Mouse (Mus musculus): Measurements from ENCODE around the gene Rab11a. TPM values are rescaled to one million over a fixed set of nuclear protein-coding genes. Genes with fewer than 3 reads are reported as not detected.
"Not testable (repeated sequence)": the region's sequence is repeated elsewhere in the genome, so short reads cannot be mapped to it uniquely, and the experiment has no call there.

The Rab11a gene
- polyA plus RNA-seq, 1 experiment from 2014 or later: 680 TPM

DNA sequence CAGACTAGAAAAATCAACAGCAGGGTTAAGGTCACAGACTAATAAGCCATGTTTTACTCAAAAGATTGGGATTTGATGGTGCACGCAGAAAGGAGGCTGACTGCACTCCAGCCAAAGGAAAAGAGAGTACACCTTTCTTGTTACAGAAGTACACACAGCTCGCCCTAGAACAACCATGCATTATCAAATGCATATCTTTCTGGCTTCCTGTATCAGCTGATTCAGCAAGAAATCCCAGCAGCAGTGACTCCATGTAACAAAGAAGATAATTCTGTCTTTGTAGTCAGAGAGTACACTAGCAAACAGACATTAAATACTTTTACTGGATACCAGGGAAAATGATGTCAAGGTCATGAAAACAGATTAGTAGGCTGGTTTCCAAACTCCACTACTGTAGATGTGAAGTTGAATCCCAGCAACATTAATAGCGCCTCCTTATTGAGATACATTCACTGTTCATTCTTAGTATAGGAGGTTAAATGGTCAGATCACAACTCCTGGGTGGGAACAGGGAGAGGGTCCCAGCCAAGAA is 6.5 kb downstream of the Rab11a start:
- H3K27ac ChIP-seq (ENCODE audit: low read length): no peak overlapping the region
- H3K4me1 ChIP-seq (ENCODE audit: insufficient read depth, low read length): peaks cover 16% of the 10 kb centered on the region
- ATAC-seq (ENCODE audit: low FRiP score, low TSS enrichment): no peak
- no peak overlapping the region for H3K9ac ChIP-seq (replicated peaks; ENCODE audit: low read length)
- WGBS: 77% methylated on average over 3 of the region's 3 CpGs
- no peak overlapping the region for H3K4me3 ChIP-seq (ENCODE audit: low read length)
- H3K36me3 ChIP-seq (ENCODE audit: insufficient read depth, low read length): 0 out of 2 replicates have a peak, but pooled peaks cover 5% of the 10 kb centered on the region
- H3K9me3 ChIP-seq (ENCODE audit: low read length): no peaks in the 10 kb centered on the region
- no peak overlapping the region for H3K4me2 ChIP-seq (replicated peaks; ENCODE audit: low read depth, low read length)
- no peaks in the 10 kb centered on the region for H3K27me3 ChIP-seq (ENCODE audit: insufficient read depth, low read length)

DNA sequence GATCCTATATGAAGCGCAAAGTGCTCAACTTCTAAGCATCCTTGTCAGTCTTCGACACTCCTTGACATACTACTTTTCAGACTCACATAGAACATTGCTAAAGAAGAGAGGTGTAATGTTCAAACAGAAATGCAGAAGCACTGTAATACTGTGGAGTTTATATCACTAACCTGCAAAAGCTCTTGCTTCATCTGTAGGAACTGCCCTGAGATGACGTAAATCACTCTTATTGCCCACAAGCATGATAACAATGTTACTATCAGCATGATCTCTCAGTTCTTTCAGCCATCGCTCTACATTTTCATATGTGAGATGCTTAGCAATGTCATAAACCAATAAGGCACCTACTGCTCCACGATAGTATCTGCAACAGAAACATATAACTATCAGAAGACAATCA is 11.1 kb downstream of the Rab11a start:
- no peak overlapping the region for H3K27ac ChIP-seq (ENCODE audit: low read length)
- H3K9ac ChIP-seq (replicated peaks; ENCODE audit: low read length): no peak overlapping the region
- H3K4me2 ChIP-seq (replicated peaks; ENCODE audit: low read depth, low read length): no peak overlapping the region
- ATAC-seq (ENCODE audit: low FRiP score, low TSS enrichment): no peak
- peaks cover 19% of the 10 kb centered on the region for H3K36me3 ChIP-seq (ENCODE audit: insufficient read depth, low read length)
- H3K9me3 ChIP-seq (ENCODE audit: low read length): no peaks in the 10 kb centered on the region
- WGBS: 92% methylated on average over 5 of the region's 5 CpGs
- H3K4me1 ChIP-seq (ENCODE audit: insufficient read depth, low read length): peaks cover 10% of the 10 kb centered on the region
- H3K4me3 ChIP-seq (ENCODE audit: low read length): no peak overlapping the region
- H3K27me3 ChIP-seq (ENCODE audit: insufficient read depth, low read length): no peaks in the 10 kb centered on the region

DNA sequence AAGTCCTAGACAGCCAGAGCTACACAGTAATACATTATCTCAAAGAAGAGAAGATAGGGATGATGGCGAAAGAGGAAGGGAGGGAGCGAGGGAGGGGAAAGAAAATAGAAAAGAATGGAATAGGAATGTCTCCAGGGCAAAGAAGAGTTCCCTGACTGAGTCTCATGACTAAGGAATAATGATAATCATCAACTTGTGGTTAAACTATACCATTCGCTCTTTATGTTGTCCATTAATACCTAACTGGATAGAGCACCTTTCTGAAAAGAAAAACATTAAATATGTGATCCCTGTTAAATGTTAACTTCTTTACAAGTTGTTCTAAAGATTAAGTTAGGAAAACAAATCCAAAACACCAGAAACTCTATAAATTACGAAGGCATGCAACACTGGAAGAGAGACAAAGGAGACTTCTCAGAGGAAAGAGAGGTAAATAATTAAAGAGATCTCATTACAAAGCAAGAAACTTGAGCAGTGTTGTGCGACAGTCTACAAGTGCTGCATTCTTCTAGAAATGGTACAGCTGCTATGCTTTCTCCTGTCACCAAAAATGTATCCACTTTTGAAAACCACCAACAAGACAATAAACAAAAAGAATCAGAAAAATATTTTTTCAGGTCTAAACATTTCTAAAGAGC is 17.9 kb downstream of the Rab11a start:
- no peak overlapping the region for H3K4me3 ChIP-seq (ENCODE audit: low read length)
- ATAC-seq (ENCODE audit: low FRiP score, low TSS enrichment): peak; percentile 87
- H3K36me3 ChIP-seq (ENCODE audit: insufficient read depth, low read length): 0 out of 2 replicates have a peak, but pooled peaks cover 6% of the 10 kb centered on the region
- no peaks in the 10 kb centered on the region for H3K27me3 ChIP-seq (ENCODE audit: insufficient read depth, low read length)
- H3K4me1 ChIP-seq (ENCODE audit: insufficient read depth, low read length): peaks cover 15% of the 10 kb centered on the region; the same call in 1 of the 2 replicates
- peak overlapping the region; percentile 29; the same call in 1 of the 2 replicates for H3K4me2 ChIP-seq (replicated peaks; ENCODE audit: low read depth, low read length)
- no peaks in the 10 kb centered on the region for H3K9me3 ChIP-seq (ENCODE audit: low read length)
- H3K9ac ChIP-seq (replicated peaks; ENCODE audit: low read length): no peak overlapping the region
- H3K27ac ChIP-seq (ENCODE audit: low read length): peak overlapping the region; percentile 84
- WGBS: 49% methylated on average over 5 of the region's 5 CpGs

DNA sequence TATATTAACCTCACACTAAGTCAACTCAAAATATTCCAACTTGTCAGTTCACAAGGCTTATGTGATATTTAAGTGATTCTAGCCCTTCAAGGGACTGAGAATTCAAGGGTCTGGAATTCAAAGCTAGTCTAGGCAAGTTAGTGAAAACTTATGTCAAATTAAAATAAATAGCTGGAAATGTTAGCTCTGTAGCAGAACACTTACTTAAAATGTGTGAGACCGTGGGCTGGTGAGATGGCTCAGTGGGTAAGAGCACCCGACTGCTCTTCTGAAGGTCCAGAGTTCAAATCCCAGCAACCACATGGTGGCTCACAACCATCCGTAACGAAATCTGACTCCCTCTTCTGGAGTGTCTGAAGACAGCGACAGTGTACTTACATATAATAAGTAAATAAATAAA is 27.3 kb downstream of the Rab11a start:
- not testable (repeated sequence) for H3K4me3 ChIP-seq (ENCODE audit: low read length); H3K27me3 ChIP-seq (ENCODE audit: insufficient read depth, low read length); ATAC-seq (ENCODE audit: low FRiP score, low TSS enrichment); H3K9me3 ChIP-seq (ENCODE audit: low read length); H3K27ac ChIP-seq (ENCODE audit: low read length); H3K4me1 ChIP-seq (ENCODE audit: insufficient read depth, low read length); H3K4me2 ChIP-seq (replicated peaks; ENCODE audit: low read depth, low read length); H3K9ac ChIP-seq (replicated peaks; ENCODE audit: low read length)
- H3K36me3 ChIP-seq (ENCODE audit: insufficient read depth, low read length): peaks cover 20% of the 10 kb centered on the region
- WGBS: 83% methylated on average over 3 of the region's 5 CpGs

DNA sequence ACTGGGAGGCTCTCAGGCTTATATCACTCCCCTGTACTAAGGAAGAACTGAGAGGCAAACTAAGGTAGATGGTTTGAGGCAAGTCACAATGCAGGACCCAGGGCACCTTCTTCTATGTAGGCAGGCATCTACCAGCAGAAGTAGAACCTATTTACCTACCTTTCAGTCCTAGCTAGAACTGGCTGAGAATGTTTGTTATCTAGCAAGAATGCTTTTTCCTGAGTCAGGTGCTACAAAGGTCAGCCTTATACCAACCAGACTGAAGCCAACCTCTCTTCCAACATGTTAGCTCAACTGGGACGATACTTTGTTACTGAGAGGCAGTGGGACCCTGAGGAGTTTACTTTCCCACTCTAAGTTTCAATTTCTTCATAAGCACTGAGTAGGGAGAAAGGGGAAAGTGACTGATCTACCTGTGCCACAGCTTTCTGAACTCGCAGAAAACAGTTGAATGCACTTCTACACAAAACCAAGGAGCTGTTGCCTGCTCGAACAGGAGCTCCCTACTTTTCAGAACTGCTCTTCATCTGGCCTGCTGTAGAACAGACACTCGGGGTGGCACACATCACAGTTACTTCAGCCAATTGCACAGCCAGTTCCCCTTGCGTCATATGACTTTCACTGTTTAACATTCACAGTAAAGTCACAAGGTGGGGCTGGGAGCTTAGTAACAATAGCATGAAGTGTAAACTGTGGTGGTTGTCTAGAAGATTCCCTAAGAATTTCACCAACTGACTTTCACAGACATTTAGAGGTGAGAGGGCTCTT is 33.3 kb downstream of the Rab11a start:
- no peak overlapping the region for H3K9ac ChIP-seq (replicated peaks; ENCODE audit: low read length)
- peaks cover 24% of the 10 kb centered on the region for H3K4me1 ChIP-seq (ENCODE audit: insufficient read depth, low read length)
- peaks cover 12% of the 10 kb centered on the region for H3K36me3 ChIP-seq (ENCODE audit: insufficient read depth, low read length)
- H3K9me3 ChIP-seq (ENCODE audit: low read length): no peaks in the 10 kb centered on the region
- no peak overlapping the region for H3K4me2 ChIP-seq (replicated peaks; ENCODE audit: low read depth, low read length)
- ATAC-seq (ENCODE audit: low FRiP score, low TSS enrichment): no peak
- H3K27ac ChIP-seq (ENCODE audit: low read length): no peak overlapping the region
- no peaks in the 10 kb centered on the region for H3K27me3 ChIP-seq (ENCODE audit: insufficient read depth, low read length)
- no peak overlapping the region for H3K4me3 ChIP-seq (ENCODE audit: low read length)
- WGBS: 87% methylated on average over 5 of the region's 5 CpGs

DNA sequence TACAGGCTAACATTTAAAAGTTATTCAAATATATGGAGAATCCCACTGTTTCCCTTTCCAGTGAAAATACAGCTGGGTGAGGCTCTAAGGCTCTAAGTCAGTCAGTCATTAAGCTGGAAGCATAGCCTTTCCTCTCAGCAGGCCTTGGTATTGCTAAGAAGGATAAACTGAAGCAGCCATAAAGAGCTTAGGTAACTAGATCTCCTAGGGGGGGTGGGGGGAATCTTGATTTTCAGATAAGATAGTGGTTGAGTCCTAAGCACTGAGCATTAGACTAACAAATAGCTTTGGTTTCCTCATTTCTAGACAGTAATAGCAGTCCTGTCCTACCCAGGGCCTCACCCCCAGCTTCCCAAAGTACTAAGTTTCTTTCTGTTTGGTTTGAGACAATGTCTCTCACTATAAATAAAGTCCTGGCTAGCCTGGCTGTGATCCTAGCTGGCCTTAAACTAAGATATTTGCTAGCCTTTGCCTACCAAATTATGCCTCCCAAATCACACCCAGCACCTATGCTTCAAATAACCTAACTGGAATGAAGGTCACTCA is 34.1 kb downstream of the Rab11a start:
- no peaks in the 10 kb centered on the region for H3K9me3 ChIP-seq (ENCODE audit: low read length)
- H3K9ac ChIP-seq (replicated peaks; ENCODE audit: low read length): no peak overlapping the region
- no peak overlapping the region for H3K27ac ChIP-seq (ENCODE audit: low read length)
- peaks cover 29% of the 10 kb centered on the region for H3K4me1 ChIP-seq (ENCODE audit: insufficient read depth, low read length)
- H3K4me3 ChIP-seq (ENCODE audit: low read length): no peak overlapping the region
- peaks cover 11% of the 10 kb centered on the region for H3K36me3 ChIP-seq (ENCODE audit: insufficient read depth, low read length)
- no peaks in the 10 kb centered on the region for H3K27me3 ChIP-seq (ENCODE audit: insufficient read depth, low read length)
- no peak for ATAC-seq (ENCODE audit: low FRiP score, low TSS enrichment)
- H3K4me2 ChIP-seq (replicated peaks; ENCODE audit: low read depth, low read length): no peak overlapping the region

DNA sequence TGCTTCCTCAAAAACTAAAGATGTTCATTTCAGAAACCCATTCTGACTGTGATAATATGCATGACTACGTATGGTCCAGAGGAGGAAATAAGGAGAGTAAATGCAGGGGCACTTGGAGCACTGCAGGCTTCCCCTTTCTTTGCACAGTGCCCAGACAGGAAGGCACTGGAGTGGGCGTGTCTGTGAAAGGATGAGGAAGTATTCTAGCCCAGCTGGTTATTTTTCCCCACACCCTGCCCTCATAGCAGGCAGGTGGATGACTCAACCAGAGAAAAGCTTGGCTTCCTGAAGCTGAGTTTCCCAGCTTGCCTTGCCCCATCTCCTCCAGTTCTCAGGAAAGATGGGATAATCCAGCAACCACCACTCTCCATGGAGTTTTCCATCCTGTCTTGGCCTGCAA is 34.6 kb downstream of the Rab11a start:
- no peak for ATAC-seq (ENCODE audit: low FRiP score, low TSS enrichment)
- peaks cover 6% of the 10 kb centered on the region for H3K36me3 ChIP-seq (ENCODE audit: insufficient read depth, low read length)
- no peak overlapping the region for H3K27ac ChIP-seq (ENCODE audit: low read length)
- H3K27me3 ChIP-seq (ENCODE audit: insufficient read depth, low read length): no peaks in the 10 kb centered on the region
- no peak overlapping the region for H3K4me3 ChIP-seq (ENCODE audit: low read length)
- H3K4me2 ChIP-seq (replicated peaks; ENCODE audit: low read depth, low read length): no peak overlapping the region
- H3K4me1 ChIP-seq (ENCODE audit: insufficient read depth, low read length): peaks cover 29% of the 10 kb centered on the region
- WGBS: 69% methylated on average over 2 of the region's 2 CpGs
- H3K9me3 ChIP-seq (ENCODE audit: low read length): no peaks in the 10 kb centered on the region
- H3K9ac ChIP-seq (replicated peaks; ENCODE audit: low read length): no peak overlapping the region

DNA sequence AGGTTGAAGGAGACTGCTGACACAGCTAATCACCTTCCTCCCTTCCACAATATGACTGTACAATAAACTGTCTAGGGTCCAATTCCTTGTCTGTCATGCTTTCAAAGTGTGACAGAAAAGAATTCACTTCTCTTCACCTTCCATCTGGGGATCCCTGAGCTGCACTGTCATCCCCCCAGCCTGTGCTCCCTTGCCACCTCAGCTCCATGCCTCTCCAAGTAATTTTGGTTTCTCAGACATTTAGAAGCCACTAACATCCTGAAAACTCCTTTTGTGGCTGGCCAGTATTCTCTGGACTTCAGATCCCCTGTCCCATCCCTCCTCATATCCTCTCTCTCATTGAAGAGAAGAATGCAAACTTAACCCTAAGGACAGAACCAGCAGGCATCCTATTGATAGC is 35.2 kb downstream of the Rab11a start:
- Histone ChIP-seq H3K4me2 (replicated peaks; ENCODE audit: low read depth, low read length) (no peak overlapping the region), H3K27ac (ENCODE audit: low read length) (no peak overlapping the region), H3K9me3 (ENCODE audit: low read length) (no peaks in the 10 kb centered on the region), H3K4me3 (ENCODE audit: low read length) (no peak overlapping the region), H3K27me3 (ENCODE audit: insufficient read depth, low read length) (no peaks in the 10 kb centered on the region), H3K9ac (replicated peaks; ENCODE audit: low read length) (no peak overlapping the region), H3K4me1 (ENCODE audit: insufficient read depth, low read length) (peaks cover 29% of the 10 kb centered on the region), H3K36me3 (ENCODE audit: insufficient read depth, low read length) (peaks cover 4% of the 10 kb centered on the region)
- ATAC-seq (ENCODE audit: low FRiP score, low TSS enrichment): no peak

DNA sequence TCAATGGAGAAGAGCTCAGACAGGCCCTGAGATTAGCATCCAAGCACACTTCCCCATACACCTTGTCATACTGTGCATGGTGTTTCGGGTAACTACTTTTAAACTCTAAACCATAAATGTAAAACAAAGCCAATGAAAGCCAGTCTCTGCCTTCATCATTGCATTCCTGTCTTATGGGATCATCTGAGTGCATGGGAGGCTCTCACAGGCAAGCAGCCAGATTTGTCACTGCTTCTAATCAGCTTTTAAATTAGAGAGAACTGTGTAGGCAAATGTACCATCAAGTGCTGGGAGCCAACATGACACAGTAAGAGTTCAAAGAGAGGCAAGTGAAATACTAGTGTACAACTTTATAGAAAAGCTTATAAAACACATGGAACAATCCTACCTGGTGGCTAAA is 35.9 kb downstream of the Rab11a start:
- ATAC-seq (ENCODE audit: low FRiP score, low TSS enrichment): no peak
- H3K4me3 ChIP-seq (ENCODE audit: low read length): no peak overlapping the region
- H3K4me2 ChIP-seq (replicated peaks; ENCODE audit: low read depth, low read length): no peak overlapping the region
- peaks cover 9% of the 10 kb centered on the region for H3K36me3 ChIP-seq (ENCODE audit: insufficient read depth, low read length)
- peaks cover 29% of the 10 kb centered on the region for H3K4me1 ChIP-seq (ENCODE audit: insufficient read depth, low read length)
- no peak overlapping the region for H3K9ac ChIP-seq (replicated peaks; ENCODE audit: low read length)
- H3K9me3 ChIP-seq (ENCODE audit: low read length): no peaks in the 10 kb centered on the region
- peak overlapping the region; percentile 72 for H3K27ac ChIP-seq (ENCODE audit: low read length)
- no peaks in the 10 kb centered on the region for H3K27me3 ChIP-seq (ENCODE audit: insufficient read depth, low read length)
- WGBS: 71% methylated on average over 1 of the region's 1 CpGs

All from kidney, embryonic 16.5 days (tissue).